Mouse (Mus musculus): ENCODE data around the gene Pigs.

- no peak for TF ChIP-seq CTCF (IDR thresholded peaks at IDR 0.05; ENCODE audit: low read depth)
- no peak for TF ChIP-seq EP300 (IDR thresholded peaks at IDR 0.05; ENCODE audit: low read depth)
These were observed 13.5 kb downstream of the Pigs start for GRCm38 (mm10) chr11:78341702-78342101.

Data from liver, embryonic 14.5 days (tissue).